In genomic region chr1:186718881-186719280, GRCm38 (mm10) we compare ENCODE assay signal across 31 mouse cellular contexts. TPM values are rescaled to one million over a fixed set of nuclear protein-coding genes. Genes with fewer than 3 reads are reported as not detected.
A peak's percentile ranks its signal among the peaks of the same experiment; 100 is the strongest.
DNase-seq lines count a peak whose midpoint lies in the region; ATAC-seq lines count a peak whose summit lies in the region.
"Had no signal": no experiment of that assay in that cellular context is flagged by ENCODE, and none has a peak within 500 bp of the region (broad histone marks: within the 10 kb centered on the region; RNA-seq: fewer than 3 reads in every experiment).

No protein-coding gene starts in this region.

- H3K36me3 ChIP-seq in embryonic facial prominence, embryonic 14.5 days (ENCODE audit: control insufficient read depth, insufficient read depth, low read length), result peaks cover 29% of the 10 kb centered on the region
- H3K36me3 ChIP-seq in embryonic facial prominence, embryonic 10.5 days (replicated peaks), result peaks cover 59% of the 10 kb centered on the region
- H3K36me3 ChIP-seq in forebrain, embryonic 11.5 days (ENCODE audit: control insufficient read depth, insufficient read depth, low read length), result no peaks in the 10 kb centered on the region
- H3K36me3 ChIP-seq: midbrain, embryonic 15.5 days had no signal

- ATAC-seq in embryonic facial prominence, embryonic 14.5 days (ENCODE audit: low read depth), result no peak
- ATAC-seq in forebrain, embryonic 11.5 days (replicated peaks; ENCODE audit: low FRiP score), result no peak
- ATAC-seq: forebrain, postnatal 0 days; hindbrain, embryonic 16.5 days; liver, embryonic 12.5 days; liver, postnatal 0 days; lung, postnatal 0 days; midbrain, embryonic 15.5 days had no signal

- H3K27me3 ChIP-seq in embryonic facial prominence, embryonic 14.5 days (replicated peaks; ENCODE audit: control insufficient read depth, insufficient read depth, low read length), result no peaks in the 10 kb centered on the region
- H3K27me3 ChIP-seq in embryonic facial prominence, embryonic 10.5 days (replicated peaks; ENCODE audit: low read depth, poor library complexity, severe bottlenecking), result no peaks in the 10 kb centered on the region
- H3K27me3 ChIP-seq in forebrain, embryonic 11.5 days (ENCODE audit: control insufficient read depth, insufficient read depth, low read length), result no peaks in the 10 kb centered on the region
- H3K27me3 ChIP-seq: heart, embryonic 13.5 days; liver, embryonic 12.5 days; midbrain, embryonic 15.5 days; neural tube, embryonic 15.5 days had no signal

- H3K4me2 ChIP-seq in embryonic facial prominence, embryonic 14.5 days (ENCODE audit: low read depth, low read length), result no peak overlapping the region
- H3K4me2 ChIP-seq in forebrain, embryonic 11.5 days (ENCODE audit: low read depth, low read length, severe bottlenecking), result no peak overlapping the region
- H3K4me2 ChIP-seq: heart, embryonic 13.5 days; liver, embryonic 12.5 days; midbrain, embryonic 15.5 days; neural tube, embryonic 15.5 days had no signal

- H3K9me3 ChIP-seq in embryonic facial prominence, embryonic 14.5 days (ENCODE audit: control insufficient read depth, low read length), result 0 out of 2 replicates have a peak, but pooled peaks cover 2% of the 10 kb centered on the region
- H3K9me3 ChIP-seq in embryonic facial prominence, embryonic 10.5 days, result no peaks in the 10 kb centered on the region
- H3K9me3 ChIP-seq in forebrain, embryonic 11.5 days (ENCODE audit: control insufficient read depth, low read length), result no peaks in the 10 kb centered on the region
- H3K9me3 ChIP-seq: forebrain, embryonic 10.5 days; G1E; heart, embryonic 13.5 days; liver, embryonic 12.5 days; midbrain, embryonic 15.5 days; neural tube, embryonic 15.5 days had no signal

- H3K27ac ChIP-seq in embryonic facial prominence, embryonic 14.5 days (replicated peaks; ENCODE audit: low read depth, low read length), result no peak overlapping the region
- H3K27ac ChIP-seq in embryonic facial prominence, embryonic 10.5 days (replicated peaks), result no peak overlapping the region
- no peak overlapping the region for H3K27ac ChIP-seq in forebrain, embryonic 11.5 days (ENCODE audit: low read depth, low read length)
- H3K27ac ChIP-seq: forebrain, embryonic 10.5 days; heart, embryonic 13.5 days; liver, embryonic 12.5 days; macrophage; midbrain, embryonic 15.5 days; neural tube, embryonic 15.5 days had no signal

- WGBS in embryonic facial prominence, embryonic 14.5 days, result 71% methylated on average over 5 of the region's 5 CpGs
- WGBS in embryonic facial prominence, embryonic 10.5 days, result 91% methylated on average over 5 of the region's 5 CpGs
- WGBS in forebrain, embryonic 11.5 days, result 92% methylated on average over 5 of the region's 5 CpGs

- no peaks in the 10 kb centered on the region for H3K4me1 ChIP-seq in embryonic facial prominence, embryonic 14.5 days (ENCODE audit: control insufficient read depth, insufficient read depth, low read length)
- 0 out of 2 replicates have a peak, but pooled peaks cover 2% of the 10 kb centered on the region for H3K4me1 ChIP-seq in embryonic facial prominence, embryonic 10.5 days
- no peaks in the 10 kb centered on the region for H3K4me1 ChIP-seq in forebrain, embryonic 11.5 days (replicated peaks; ENCODE audit: control insufficient read depth, insufficient read depth, low read length)
- H3K4me1 ChIP-seq: forebrain, embryonic 10.5 days; liver, embryonic 12.5 days; midbrain, embryonic 15.5 days had no signal

- DNase-seq in embryonic facial prominence, embryonic 14.5 days (ENCODE audit: low spot score), result peak; percentile 61
- no peak for DNase-seq in embryonic facial prominence, embryonic 10.5 days (ENCODE audit: low spot score)
- DNase-seq in kidney, adult 8-10 months, result peak; percentile 54 to 58
- no peak for DNase-seq in kidney, postnatal 14 days
- DNase-seq in retina, embryonic 14.5 days (ENCODE audit: low spot score), result peak; percentile 0
- DNase-seq in retina, postnatal 1 day, result no peak
- DNase-seq in forebrain, embryonic 11.5 days (ENCODE audit: low spot score), result no peak
- DNase-seq in right cerebral cortex, adult 2 months (ENCODE audit: low spot score in 2 of 2), result no peak
- DNase-seq: adrenal gland, adult 2 months; adrenal gland, postnatal 36 days; cerebellum, adult 2 months; cerebellum, postnatal 25 days; forebrain, postnatal 0 days; gastrocnemius, postnatal 10 days; heart, postnatal 14 days; layer of hippocampus, postnatal 36 days; left cerebral cortex, postnatal 4 days; liver, postnatal 0 days; right cerebral cortex, adult 18-20 months; right cerebral cortex, postnatal 4 days; thymus, adult 2 months; thymus, postnatal 36 days had no signal

- no peak overlapping the region for H3K4me3 ChIP-seq in embryonic facial prominence, embryonic 14.5 days (ENCODE audit: low read depth, low read length)
- H3K4me3 ChIP-seq in embryonic facial prominence, embryonic 10.5 days, result no peak overlapping the region
- H3K4me3 ChIP-seq in forebrain, embryonic 11.5 days (ENCODE audit: low read depth, low read length), result no peak overlapping the region
- H3K4me3 ChIP-seq: forebrain, embryonic 10.5 days; heart, embryonic 13.5 days; liver, embryonic 12.5 days; midbrain, embryonic 15.5 days; neural tube, embryonic 15.5 days had no signal

- no peak overlapping the region for H3K9ac ChIP-seq in embryonic facial prominence, embryonic 14.5 days (ENCODE audit: low read depth, low read length)
- no peak overlapping the region for H3K9ac ChIP-seq in forebrain, embryonic 11.5 days (ENCODE audit: low read length)
- H3K9ac ChIP-seq: forebrain, postnatal 0 days; heart, embryonic 13.5 days; liver, embryonic 12.5 days; liver, postnatal 0 days; midbrain, embryonic 15.5 days; neural tube, embryonic 15.5 days had no signal

RNA-seq across cellular contexts. Expression of gene Tgfb2, which starts 13.1 kb away (rescaled TPM):
- polyA plus RNA-seq in embryonic facial prominence, embryonic 14.5 days (2014; fragmentation: Nextera tagmentation; extraction: Ambion mirVana), result 47.8 and 67.6 TPM in 2 replicates
- 16.6 and 25.6 TPM in 2 replicates for polyA plus RNA-seq in embryonic facial prominence, embryonic 10.5 days (2016; fragmentation: Nextera tagmentation; extraction: Ambion mirVana)
- polyA plus RNA-seq in forebrain, embryonic 11.5 days (2014; fragmentation: Nextera tagmentation; extraction: Ambion mirVana), result 17.2 and 20.6 TPM in 2 replicates

RNA-seq across cellular contexts. Expression of gene Rrp15, which starts 30.3 kb away (rescaled TPM):
- polyA plus RNA-seq in embryonic facial prominence, embryonic 14.5 days (2014; fragmentation: Nextera tagmentation; extraction: Ambion mirVana), result 59.7 and 61.5 TPM in 2 replicates
- polyA plus RNA-seq in embryonic facial prominence, embryonic 10.5 days (2016; fragmentation: Nextera tagmentation; extraction: Ambion mirVana), result 94.0 and 95.4 TPM in 2 replicates
- polyA plus RNA-seq in forebrain, embryonic 11.5 days (2014; fragmentation: Nextera tagmentation; extraction: Ambion mirVana), result 64.5 and 69.4 TPM in 2 replicates

Comparison
In these comparisons a context has a peak if more than half of its experiments do, and no peak if none do; other contexts are left out.
1. DNase-seq: peak in embryonic facial prominence, embryonic 14.5 days (single experiment), kidney, adult 8-10 months (2 of 2) and retina, embryonic 14.5 days (single experiment); none in embryonic facial prominence, embryonic 10.5 days (single experiment), kidney, postnatal 14 days (single experiment), retina, postnatal 1 day (single experiment), forebrain, embryonic 11.5 days (single experiment) and right cerebral cortex, adult 2 months (0 of 2).